Mouse (Mus musculus): Measurements from ENCODE around the gene Cbfb. TPM values are rescaled to one million over a fixed set of nuclear protein-coding genes. Genes with fewer than 3 reads are reported as not detected.

The Cbfb gene
- total and polyA plus RNA-seq, 2 experiments = 2.8 to 15.7 TPM

DNA sequence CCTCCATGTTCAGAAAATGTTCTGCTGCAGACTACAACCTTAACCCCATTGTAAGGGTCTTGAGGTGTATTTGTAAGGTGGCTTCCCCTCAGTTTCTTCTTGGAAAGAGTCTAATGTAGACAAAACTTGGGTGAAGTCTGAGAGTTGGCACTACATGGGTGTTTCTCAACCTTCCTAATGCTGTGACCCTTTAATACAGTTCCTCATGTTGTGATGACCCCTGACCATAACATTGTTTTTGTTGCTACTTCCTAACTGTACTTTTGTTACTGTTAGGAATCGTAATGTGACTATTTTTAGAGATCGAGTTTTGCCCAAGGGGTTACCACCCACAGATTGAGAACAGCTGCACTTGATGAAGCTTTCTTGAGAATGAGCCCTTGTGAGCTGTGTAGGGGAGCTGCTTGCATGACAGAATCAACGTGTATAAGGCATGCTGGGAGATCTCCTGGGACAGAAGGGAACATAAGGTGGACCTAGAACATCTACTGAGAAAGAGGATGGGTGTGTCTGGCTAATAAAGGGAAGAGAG lies 9.3 kb upstream of the Cbfb start:
- 66% methylated on average over 3 of the region's 3 CpGs for WGBS
- Histone ChIP-seq H3K4me1 (ENCODE audit: control insufficient read depth, insufficient read depth, low read length) (no peaks in the 10 kb centered on the region), H3K36me3 (ENCODE audit: control insufficient read depth, insufficient read depth, low read length) (no peaks in the 10 kb centered on the region), H3K27me3 (ENCODE audit: control insufficient read depth, insufficient read depth, low read length) (no peaks in the 10 kb centered on the region), H3K79me2 (ENCODE audit: control insufficient read depth, insufficient read depth, low read length) (no peaks in the 10 kb centered on the region), H3K4me3 (ENCODE audit: insufficient read depth, low read depth, low read length) (no peak overlapping the region), H3K27ac (replicated peaks; ENCODE audit: insufficient read depth, low read depth, low read length) (no peak overlapping the region), H3K9ac (ENCODE audit: low read depth, low read length) (no peak overlapping the region)
- no peak for TF ChIP-seq POLR2A (IDR thresholded peaks at IDR 0.05; ENCODE audit: extremely low read depth, insufficient read depth, low read length)
- DNase-seq (ENCODE audit: extremely low read depth, low read depth, low spot score) = no peak

DNA sequence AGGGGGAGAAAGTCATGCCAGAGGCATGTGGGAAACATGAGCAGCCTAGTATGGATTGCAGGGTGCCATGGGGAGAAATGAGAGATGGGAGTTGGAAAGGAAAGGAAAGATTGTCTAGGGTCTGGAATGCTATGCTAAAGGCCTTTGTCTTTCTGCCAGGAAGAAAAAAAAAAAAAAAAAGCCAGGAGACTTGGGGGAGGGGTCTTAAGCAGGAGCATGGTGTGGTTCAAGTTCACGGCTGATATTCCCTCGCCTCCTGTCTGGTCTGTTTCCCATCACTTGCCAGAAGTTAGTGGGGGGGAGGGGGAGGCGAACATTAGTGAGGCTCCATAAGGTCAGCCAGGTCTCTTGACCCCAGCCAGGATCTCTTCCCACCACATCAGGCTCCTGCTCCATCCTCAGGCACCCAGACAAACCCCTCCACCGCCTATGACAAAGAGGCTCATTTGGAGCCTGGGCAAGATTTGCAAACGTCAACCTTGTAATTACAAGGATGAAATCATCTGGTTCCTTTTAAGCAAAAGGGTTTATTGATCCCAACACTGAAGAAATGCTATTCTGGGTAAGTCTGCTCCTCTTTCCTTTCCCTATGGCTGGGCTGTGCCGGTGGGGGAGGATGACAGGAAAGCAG lies 6.1 kb upstream of the Cbfb start:
- TF ChIP-seq CTCF (IDR thresholded peaks at IDR 0.05; ENCODE audit: low read depth, low read length) = no peak
- Histone ChIP-seq H3K36me3 (ENCODE audit: control insufficient read depth, insufficient read depth, low read length) (no peaks in the 10 kb centered on the region), H3K9ac (ENCODE audit: low read depth, low read length) (no peak overlapping the region), H3K4me1 (ENCODE audit: control insufficient read depth, insufficient read depth, low read length) (no peaks in the 10 kb centered on the region), H3K27me3 (ENCODE audit: control insufficient read depth, insufficient read depth, low read length) (no peaks in the 10 kb centered on the region), H3K79me2 (ENCODE audit: control insufficient read depth, insufficient read depth, low read length) (no peaks in the 10 kb centered on the region), H3K27ac (replicated peaks; ENCODE audit: insufficient read depth, low read depth, low read length) (no peak overlapping the region), H3K4me3 (ENCODE audit: insufficient read depth, low read depth, low read length) (no peak overlapping the region)
- no peak for DNase-seq (ENCODE audit: extremely low read depth, low read depth, low spot score)
- 68% methylated on average over 6 of the region's 6 CpGs for WGBS

DNA sequence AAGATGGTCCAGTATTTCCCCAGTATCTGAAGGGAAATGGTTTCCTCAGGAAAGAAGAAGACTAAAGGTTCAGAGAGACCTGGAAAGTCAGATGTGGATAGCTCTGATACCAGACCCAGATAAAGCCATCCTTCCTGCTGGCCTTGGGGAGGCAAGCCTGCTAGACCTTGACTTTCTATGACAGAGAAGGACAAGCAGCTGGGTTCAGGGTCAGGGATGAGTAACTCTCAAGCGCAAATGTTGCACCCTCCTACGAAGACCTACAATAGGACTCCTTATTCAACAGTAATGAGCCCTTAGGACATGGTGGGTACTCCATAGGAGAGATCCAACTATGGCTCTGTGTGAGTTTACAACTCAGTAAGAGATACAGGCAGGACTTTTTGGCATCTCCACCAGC lies 5.3 kb upstream of the Cbfb start:
- no peak for DNase-seq (ENCODE audit: extremely low read depth, low read depth, low spot score)
- TF ChIP-seq POLR2A (IDR thresholded peaks at IDR 0.05; ENCODE audit: extremely low read depth, insufficient read depth, low read length) (no peak), CTCF (IDR thresholded peaks at IDR 0.05; ENCODE audit: low read depth, low read length) (no peak)
- Histone ChIP-seq H3K79me2 (ENCODE audit: control insufficient read depth, insufficient read depth, low read length) (no peaks in the 10 kb centered on the region), H3K9ac (ENCODE audit: low read depth, low read length) (no peak overlapping the region), H3K36me3 (ENCODE audit: control insufficient read depth, insufficient read depth, low read length) (no peaks in the 10 kb centered on the region), H3K27ac (replicated peaks; ENCODE audit: insufficient read depth, low read depth, low read length) (no peak overlapping the region), H3K4me1 (ENCODE audit: control insufficient read depth, insufficient read depth, low read length) (no peaks in the 10 kb centered on the region; the same call in 1 of the 2 replicates), H3K4me3 (ENCODE audit: insufficient read depth, low read depth, low read length) (no peak overlapping the region), H3K27me3 (ENCODE audit: control insufficient read depth, insufficient read depth, low read length) (no peaks in the 10 kb centered on the region)
- WGBS = 83% methylated on average over 2 of the region's 2 CpGs

DNA sequence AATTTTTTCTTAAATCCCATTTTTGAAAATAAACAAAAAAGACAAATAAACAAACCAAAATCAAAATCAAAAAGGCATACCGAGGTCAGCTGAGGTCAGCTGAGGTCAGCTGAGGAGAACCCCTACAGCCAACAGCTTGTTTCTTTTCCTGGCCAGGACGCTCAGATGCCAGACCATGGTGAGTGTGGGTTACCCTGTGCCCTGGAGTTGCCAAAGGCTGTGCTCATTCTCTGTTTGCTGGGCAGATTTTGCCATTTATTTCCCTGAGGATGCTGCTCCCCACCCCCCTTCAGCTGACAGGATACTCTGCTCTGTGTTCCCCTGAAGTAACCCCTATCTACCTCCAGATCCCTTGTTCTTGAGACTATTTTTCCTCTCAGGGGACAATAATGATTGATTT lies 3.4 kb upstream of the Cbfb start:
- Histone ChIP-seq H3K9ac (ENCODE audit: low read depth, low read length) (no peak overlapping the region), H3K27me3 (ENCODE audit: control insufficient read depth, insufficient read depth, low read length) (no peaks in the 10 kb centered on the region), H3K36me3 (ENCODE audit: control insufficient read depth, insufficient read depth, low read length) (no peaks in the 10 kb centered on the region), H3K4me1 (ENCODE audit: control insufficient read depth, insufficient read depth, low read length) (no peaks in the 10 kb centered on the region; the same call in 1 of the 2 replicates), H3K4me3 (ENCODE audit: insufficient read depth, low read depth, low read length) (no peak overlapping the region), H3K27ac (replicated peaks; ENCODE audit: insufficient read depth, low read depth, low read length) (no peak overlapping the region), H3K79me2 (ENCODE audit: control insufficient read depth, insufficient read depth, low read length) (no peaks in the 10 kb centered on the region)
- TF ChIP-seq CTCF (IDR thresholded peaks at IDR 0.05; ENCODE audit: low read depth, low read length) = no peak
- no peak for TF ChIP-seq POLR2A (IDR thresholded peaks at IDR 0.05; ENCODE audit: extremely low read depth, insufficient read depth, low read length)
- WGBS = 53% methylated on average over 2 of the region's 2 CpGs
- DNase-seq (ENCODE audit: extremely low read depth, low read depth, low spot score) = no peak

DNA sequence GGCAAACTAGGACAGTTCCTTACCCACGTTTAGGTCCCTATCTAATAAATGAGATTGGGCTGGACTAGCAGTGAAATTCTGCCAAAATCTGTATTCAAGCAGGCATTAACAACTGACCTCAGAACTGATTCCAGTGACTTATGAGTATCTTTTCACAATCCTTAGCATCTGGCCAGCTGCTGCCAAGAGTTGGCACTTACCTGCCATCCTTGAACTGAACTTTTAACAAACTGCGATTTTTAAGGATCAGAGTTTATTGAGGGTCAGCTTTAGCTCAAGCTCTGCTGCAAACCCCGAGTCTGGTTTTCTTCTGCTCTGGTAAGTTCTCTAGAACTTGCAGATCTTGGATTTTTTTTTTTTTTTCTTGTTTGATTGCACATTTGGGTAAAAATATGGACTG lies 892 bp upstream of the Cbfb start:
- H3K27me3 ChIP-seq (ENCODE audit: control insufficient read depth, insufficient read depth, low read length) = no peaks in the 10 kb centered on the region
- H3K4me3 ChIP-seq (ENCODE audit: insufficient read depth, low read depth, low read length) = no peak overlapping the region
- H3K79me2 ChIP-seq (ENCODE audit: control insufficient read depth, insufficient read depth, low read length) = peaks cover 11% of the 10 kb centered on the region; the same call in 1 of the 2 replicates
- no peak for TF ChIP-seq CTCF (IDR thresholded peaks at IDR 0.05; ENCODE audit: low read depth, low read length)
- TF ChIP-seq POLR2A (IDR thresholded peaks at IDR 0.05; ENCODE audit: extremely low read depth, insufficient read depth, low read length) = no peak
- H3K4me1 ChIP-seq (ENCODE audit: control insufficient read depth, insufficient read depth, low read length) = no peaks in the 10 kb centered on the region; the same call in 1 of the 2 replicates
- H3K9ac ChIP-seq (ENCODE audit: low read depth, low read length) = no peak overlapping the region
- WGBS = 46% methylated on average over 3 of the region's 3 CpGs
- peak; percentile 8 for DNase-seq (ENCODE audit: extremely low read depth, low read depth, low spot score)
- no peaks in the 10 kb centered on the region for H3K36me3 ChIP-seq (ENCODE audit: control insufficient read depth, insufficient read depth, low read length)
- no peak overlapping the region for H3K27ac ChIP-seq (replicated peaks; ENCODE audit: insufficient read depth, low read depth, low read length)

DNA sequence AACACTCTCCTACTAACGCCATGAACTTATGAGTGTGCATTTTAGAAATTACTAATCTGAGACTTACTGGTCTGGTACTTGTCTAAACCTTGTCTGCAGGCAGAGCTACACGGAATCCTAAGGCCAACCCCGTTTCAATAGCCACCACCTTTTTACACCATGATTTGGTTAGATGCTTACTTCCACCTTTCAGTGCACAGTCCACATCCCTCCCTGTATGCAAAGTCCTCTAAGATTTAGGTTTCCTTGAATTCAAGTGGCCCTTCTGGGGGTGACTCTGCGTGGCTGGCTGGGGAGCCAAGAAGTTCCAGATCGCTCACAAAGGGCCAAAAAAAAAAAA lies 463 bp upstream of the Cbfb start:
- H3K9ac ChIP-seq (ENCODE audit: low read depth, low read length) = peak overlapping the region; percentile 22

More for the DNA sequence above, 463 bp upstream of the Cbfb start:
- Histone ChIP-seq H3K36me3 (ENCODE audit: control insufficient read depth, insufficient read depth, low read length) (no peaks in the 10 kb centered on the region; the same call in 1 of the 2 replicates), H3K27me3 (ENCODE audit: control insufficient read depth, insufficient read depth, low read length) (no peaks in the 10 kb centered on the region), H3K4me3 (ENCODE audit: insufficient read depth, low read depth, low read length) (peak overlapping the region; percentile 82), H3K27ac (replicated peaks; ENCODE audit: insufficient read depth, low read depth, low read length) (peak overlapping the region; percentile 54), H3K79me2 (ENCODE audit: control insufficient read depth, insufficient read depth, low read length) (peaks cover 11% of the 10 kb centered on the region; the same call in 1 of the 2 replicates), H3K4me1 (ENCODE audit: control insufficient read depth, insufficient read depth, low read length) (no peaks in the 10 kb centered on the region; the same call in 1 of the 2 replicates)
- DNase-seq (ENCODE audit: extremely low read depth, low read depth, low spot score) = no peak
- 5% methylated on average over 5 of the region's 5 CpGs for WGBS
- TF ChIP-seq POLR2A (IDR thresholded peaks at IDR 0.05; ENCODE audit: extremely low read depth, insufficient read depth, low read length) (no peak), CTCF (IDR thresholded peaks at IDR 0.05; ENCODE audit: low read depth, low read length) (no peak)

All from liver, adult 2 months (tissue).